Mouse (Mus musculus): ENCODE results near the gene Fbxl8. TPM values are rescaled to one million over a fixed set of nuclear protein-coding genes. Genes with fewer than 3 reads are reported as not detected.

Fbxl8 gene
- polyA plus RNA-seq, 1 experiment from 2014 or later, result 0.90 TPM

DNA sequence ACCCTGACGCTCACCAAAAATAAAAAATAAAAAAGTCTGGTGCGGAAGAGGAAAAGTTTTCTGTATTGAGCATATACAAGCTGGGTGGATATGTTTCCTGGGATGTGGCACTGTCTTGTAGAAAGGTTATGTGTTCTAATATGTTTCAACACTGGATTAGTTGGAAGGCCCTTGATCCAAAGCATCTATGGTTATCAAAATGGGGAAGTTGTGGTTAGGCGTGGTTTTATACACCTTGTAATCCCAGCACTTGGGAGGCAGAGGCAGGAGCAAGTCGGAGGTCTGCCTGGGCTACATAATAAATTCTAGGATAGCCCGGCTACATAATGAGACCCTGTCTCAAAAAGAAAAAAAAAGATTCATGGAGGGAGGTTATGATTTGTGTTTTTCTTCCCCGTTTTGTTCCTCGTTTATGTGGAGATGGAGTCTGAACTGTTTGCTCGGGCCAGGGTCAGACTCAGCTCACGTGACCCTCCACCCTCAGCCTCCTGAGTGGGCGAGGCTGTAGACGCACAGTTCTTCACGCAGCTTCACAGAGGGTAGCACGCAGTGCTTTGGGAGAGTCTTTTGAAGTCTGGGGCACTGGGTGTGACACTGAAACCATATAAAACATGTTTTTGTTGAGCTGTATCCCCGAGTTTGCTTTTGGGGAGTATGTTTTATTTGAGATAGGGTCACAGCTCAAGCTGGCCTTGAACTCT lies 26.9 kb upstream of the Fbxl8 start:
- ATAC-seq (ENCODE audit: low FRiP score, low read depth), result no peak
- H3K4me2 ChIP-seq (replicated peaks), result no peak overlapping the region
- no peaks in the 10 kb centered on the region for H3K4me1 ChIP-seq
- H3K27ac ChIP-seq, result no peak overlapping the region
- WGBS, result 93% methylated on average over 14 of the region's 14 CpGs
- H3K4me3 ChIP-seq, result no peak overlapping the region
- no peaks in the 10 kb centered on the region for H3K9me3 ChIP-seq
- peaks cover 46% of the 10 kb centered on the region for H3K36me3 ChIP-seq
- no peaks in the 10 kb centered on the region for H3K27me3 ChIP-seq (replicated peaks)
- no peak overlapping the region for H3K9ac ChIP-seq

GRCm38 (mm10) chr8:105241016-105241415 lies 23.4 kb upstream of the Fbxl8 start:
- peaks cover 45% of the 10 kb centered on the region for H3K36me3 ChIP-seq
- H3K4me3 ChIP-seq, result no peak overlapping the region
- H3K4me2 ChIP-seq (replicated peaks), result no peak overlapping the region
- H3K27ac ChIP-seq, result no peak overlapping the region
- H3K4me1 ChIP-seq, result no peaks in the 10 kb centered on the region
- no peak for ATAC-seq (ENCODE audit: low FRiP score, low read depth)
- no peak overlapping the region for H3K9ac ChIP-seq
- H3K27me3 ChIP-seq (replicated peaks), result no peaks in the 10 kb centered on the region
- no peaks in the 10 kb centered on the region for H3K9me3 ChIP-seq
- 95% methylated on average over 7 of the region's 7 CpGs for WGBS

DNA sequence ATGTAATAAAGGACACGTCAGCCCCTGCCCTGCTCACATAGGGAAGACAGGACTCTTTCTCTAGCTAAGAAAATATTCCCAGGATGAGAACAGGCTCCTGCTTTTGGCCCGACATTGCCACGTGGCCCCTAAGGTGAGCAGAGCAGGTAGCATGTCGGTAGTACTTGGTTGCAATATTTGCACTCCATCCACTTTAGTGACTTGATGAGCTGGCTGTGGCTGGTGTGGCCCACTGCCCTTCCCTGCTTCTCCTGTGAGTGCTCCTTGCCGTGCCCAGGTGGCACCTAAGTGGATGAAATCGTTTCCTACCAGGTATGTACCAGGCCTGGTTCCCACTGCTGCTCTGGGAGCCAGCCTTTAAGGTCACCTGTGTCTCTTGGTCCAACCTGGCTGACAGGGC lies 12.5 kb upstream of the Fbxl8 start:
- no peaks in the 10 kb centered on the region for H3K9me3 ChIP-seq
- H3K27ac ChIP-seq, result no peak overlapping the region
- H3K36me3 ChIP-seq, result peaks cover 43% of the 10 kb centered on the region
- no peak for ATAC-seq (ENCODE audit: low FRiP score, low read depth)
- no peak overlapping the region for H3K4me2 ChIP-seq (replicated peaks)
- WGBS, result 92% methylated on average over 6 of the region's 6 CpGs
- no peak overlapping the region for H3K9ac ChIP-seq
- no peak overlapping the region for H3K4me3 ChIP-seq
- H3K27me3 ChIP-seq (replicated peaks), result peaks cover 23% of the 10 kb centered on the region
- peaks cover 11% of the 10 kb centered on the region for H3K4me1 ChIP-seq

DNA sequence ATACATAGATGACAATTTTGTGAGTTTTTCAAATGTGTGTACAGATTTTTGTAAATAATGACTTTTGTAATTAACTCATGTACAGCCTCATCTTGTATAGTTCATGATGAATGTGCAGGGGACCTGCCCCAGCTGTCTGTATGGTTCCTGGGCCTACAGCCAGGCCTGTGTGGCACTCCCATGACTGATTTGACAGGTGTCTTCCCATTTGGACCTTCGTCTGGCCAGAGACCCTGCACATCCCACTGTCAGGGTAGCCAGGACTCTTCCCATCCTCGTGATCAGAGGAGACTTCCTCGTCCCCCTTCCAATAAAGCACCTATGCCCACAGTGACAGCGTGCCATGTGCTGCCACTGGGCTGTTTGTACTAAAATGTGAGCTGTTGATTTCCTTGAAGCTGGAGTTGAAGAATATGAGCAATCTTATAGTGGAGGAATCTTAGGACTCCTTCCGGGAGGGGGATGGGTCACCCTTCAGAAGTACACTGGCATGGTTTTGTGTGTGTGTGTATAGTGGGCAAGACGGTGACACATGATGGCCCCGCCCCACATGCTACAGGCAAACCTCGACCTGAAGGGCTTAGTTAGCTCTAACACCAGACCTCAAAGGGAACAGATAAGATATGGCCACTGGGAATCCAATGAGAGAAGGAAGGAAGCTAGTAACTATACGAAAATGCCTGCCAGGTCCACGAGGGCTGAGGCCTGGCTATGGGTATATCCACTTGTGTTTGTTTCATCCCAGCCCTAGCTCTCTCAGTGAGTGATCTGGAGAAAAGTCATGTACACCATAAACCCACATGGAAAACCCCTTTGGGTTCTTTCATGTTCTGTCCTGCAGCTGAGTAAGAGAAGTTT lies 11.5 kb upstream of the Fbxl8 start:
- peaks cover 43% of the 10 kb centered on the region for H3K36me3 ChIP-seq
- no peak overlapping the region for H3K4me3 ChIP-seq
- H3K9me3 ChIP-seq, result no peaks in the 10 kb centered on the region
- H3K27ac ChIP-seq, result no peak overlapping the region
- WGBS, result 91% methylated on average over 10 of the region's 10 CpGs
- peaks cover 11% of the 10 kb centered on the region for H3K4me1 ChIP-seq
- H3K27me3 ChIP-seq (replicated peaks), result peaks cover 31% of the 10 kb centered on the region
- no peak overlapping the region for H3K9ac ChIP-seq
- no peak overlapping the region for H3K4me2 ChIP-seq (replicated peaks)
- no peak for ATAC-seq (ENCODE audit: low FRiP score, low read depth)

- Histone ChIP-seq H3K27ac (no peak overlapping the region), H3K36me3 (peaks cover 36% of the 10 kb centered on the region), H3K4me1 (peaks cover 13% of the 10 kb centered on the region), H3K4me3 (peak overlapping the region; percentile 56; the same call in 1 of the 2 replicates), H3K27me3 (replicated peaks) (peaks cover 39% of the 10 kb centered on the region), H3K9me3 (no peaks in the 10 kb centered on the region), H3K4me2 (replicated peaks) (peak overlapping the region; percentile 99), H3K9ac (no peak overlapping the region)
- 34% methylated on average over 20 of the region's 20 CpGs for WGBS
- ATAC-seq (ENCODE audit: low FRiP score, low read depth), result peak; percentile 55
Measured at GRCm38 (mm10) chr8:105253766-105254151, 10.7 kb upstream of the Fbxl8 start.

DNA sequence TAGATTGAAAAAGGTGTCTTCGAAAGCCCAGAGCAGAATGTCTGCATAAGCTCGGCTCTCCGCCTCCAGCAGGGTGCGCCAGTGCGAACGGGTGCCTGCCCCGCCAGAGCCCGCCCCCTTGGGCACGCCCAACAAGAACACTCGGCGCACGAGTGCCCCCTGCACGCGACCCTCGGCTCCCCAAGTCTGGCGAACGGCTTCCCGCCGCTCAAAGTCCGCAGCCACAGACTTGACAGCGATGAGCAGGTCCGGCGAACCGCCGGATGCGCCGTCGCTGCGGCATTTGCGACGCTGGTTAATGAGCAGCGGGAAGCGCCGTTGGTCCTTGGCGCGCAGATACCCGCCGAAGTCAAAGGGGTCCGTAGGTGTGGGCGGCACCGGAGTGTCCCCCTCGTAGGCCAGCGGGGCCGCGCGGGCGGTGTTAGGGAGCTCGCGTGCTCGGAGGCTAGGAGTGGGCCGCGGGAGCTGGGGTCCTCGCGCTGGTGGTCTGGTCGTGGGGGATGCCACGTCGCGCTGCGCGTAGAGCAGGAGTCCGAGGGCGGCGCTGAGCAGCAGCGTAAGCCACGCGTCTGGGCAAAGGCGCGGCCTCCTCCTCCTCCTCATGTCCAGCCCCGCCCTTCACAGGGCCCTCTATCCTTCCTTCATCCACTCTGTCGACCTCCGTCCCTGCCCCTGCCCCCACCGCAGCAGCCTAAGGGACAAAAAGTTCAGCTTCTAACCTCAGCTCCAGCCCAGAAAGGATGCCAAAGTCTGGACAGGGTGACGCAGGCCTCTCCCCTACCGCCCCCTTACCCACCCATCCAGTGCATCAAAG lies 10.1 kb upstream of the Fbxl8 start:
- H3K4me1 ChIP-seq, result peaks cover 19% of the 10 kb centered on the region
- H3K4me2 ChIP-seq (replicated peaks), result peak overlapping the region; percentile 99
- no peak overlapping the region for H3K27ac ChIP-seq
- peak overlapping the region; percentile 64 for H3K9ac ChIP-seq
- ATAC-seq (ENCODE audit: low FRiP score, low read depth), result peak; percentile 75
- peak overlapping the region; percentile 56 for H3K4me3 ChIP-seq
- peaks cover 45% of the 10 kb centered on the region for H3K27me3 ChIP-seq (replicated peaks)
- under 1% methylated on average over 74 of the region's 74 CpGs for WGBS
- H3K9me3 ChIP-seq, result no peaks in the 10 kb centered on the region
- peaks cover 31% of the 10 kb centered on the region for H3K36me3 ChIP-seq

DNA sequence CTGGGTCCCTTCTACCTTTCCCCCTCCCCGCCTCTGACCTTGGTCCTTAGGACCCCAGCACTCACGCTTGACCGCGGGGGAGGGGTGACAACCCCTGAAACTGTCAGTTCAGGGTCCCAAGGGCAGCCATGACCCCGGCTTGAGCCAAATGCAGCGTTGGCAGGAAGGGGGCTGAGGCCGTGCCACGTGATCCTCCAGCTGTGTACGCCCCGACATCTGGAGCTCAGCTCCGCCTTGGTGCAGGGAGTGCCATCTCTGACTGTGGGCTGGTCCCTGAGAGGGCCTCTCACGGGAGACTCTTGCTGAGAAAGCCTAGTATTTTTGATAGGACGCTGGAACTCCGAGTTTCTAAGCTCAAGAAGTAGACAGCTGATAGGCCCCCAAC lies 9.5 kb upstream of the Fbxl8 start, which contains the start of gene B3gnt9:
Gene B3gnt9 (minus strand): TSS at position 188 of the 385 bp plus-strand sequence.
- peak within 1 kb of the TSS; percentile 64 for H3K9ac ChIP-seq
- ATAC-seq (ENCODE audit: low FRiP score, low read depth), result no peak; the same call in 1 of the 2 replicates
- 2% methylated on average over 14 of the region's 14 CpGs for WGBS
- peaks cover 24% of the 10 kb centered on the region for H3K4me1 ChIP-seq
- H3K9me3 ChIP-seq, result no peaks in the 10 kb centered on the region
- H3K4me2 ChIP-seq (replicated peaks), result peak within 1 kb of the TSS; percentile 99
- no peak within 1 kb of the TSS for H3K27ac ChIP-seq
- peaks cover 51% of the 10 kb centered on the region for H3K27me3 ChIP-seq (replicated peaks)
- H3K36me3 ChIP-seq, result peaks cover 25% of the 10 kb centered on the region
- peak within 1 kb of the TSS; percentile 56 for H3K4me3 ChIP-seq

- H3K27me3 ChIP-seq (replicated peaks), result peaks cover 69% of the 10 kb centered on the region
- no peak for ATAC-seq (ENCODE audit: low FRiP score, low read depth)
- H3K36me3 ChIP-seq, result no peaks in the 10 kb centered on the region
- no peak overlapping the region for H3K4me3 ChIP-seq
- WGBS, result 66% methylated on average over 7 of the region's 7 CpGs
- no peak overlapping the region for H3K27ac ChIP-seq
- no peak overlapping the region for H3K4me2 ChIP-seq (replicated peaks)
- no peaks in the 10 kb centered on the region; the same call in 1 of the 2 replicates for H3K9me3 ChIP-seq
- H3K4me1 ChIP-seq, result peaks cover 24% of the 10 kb centered on the region
- H3K9ac ChIP-seq, result no peak overlapping the region
Measured at GRCm38 (mm10) chr8:105257318-105258114, 6.9 kb upstream of the Fbxl8 start.

GRCm38 (mm10) chr8:105258911-105259720 lies 5.3 kb upstream of the Fbxl8 start:
- ATAC-seq (ENCODE audit: low FRiP score, low read depth), result peak; percentile 45
- Histone ChIP-seq H3K9me3 (no peaks in the 10 kb centered on the region; the same call in 1 of the 2 replicates), H3K4me3 (peak overlapping the region; percentile 33), H3K36me3 (no peaks in the 10 kb centered on the region), H3K27me3 (replicated peaks) (peaks cover 84% of the 10 kb centered on the region), H3K4me2 (replicated peaks) (peak overlapping the region; percentile 73), H3K9ac (peak overlapping the region; percentile 47; the same call in 1 of the 2 replicates), H3K4me1 (peaks cover 29% of the 10 kb centered on the region), H3K27ac (no peak overlapping the region)
- 2% methylated on average over 55 of the region's 55 CpGs for WGBS

GRCm38 (mm10) chr8:105259721-105260320 lies 4.6 kb upstream of the Fbxl8 start:
- peaks cover 88% of the 10 kb centered on the region for H3K27me3 ChIP-seq (replicated peaks)
- H3K27ac ChIP-seq, result no peak overlapping the region
- peak; percentile 63 for ATAC-seq (ENCODE audit: low FRiP score, low read depth)
- WGBS, result 5% methylated on average over 30 of the region's 30 CpGs
- H3K9me3 ChIP-seq, result no peaks in the 10 kb centered on the region; the same call in 1 of the 2 replicates
- no peaks in the 10 kb centered on the region for H3K36me3 ChIP-seq
- H3K4me2 ChIP-seq (replicated peaks), result peak overlapping the region; percentile 73
- H3K4me3 ChIP-seq, result peak overlapping the region; percentile 33
- H3K4me1 ChIP-seq, result peaks cover 25% of the 10 kb centered on the region
- H3K9ac ChIP-seq, result peak overlapping the region; percentile 47; the same call in 1 of the 2 replicates
